Mouse (Mus musculus) macrophage (primary cell): ENCODE results near the gene Ppp1r2. TPM values are rescaled to one million over a fixed set of nuclear protein-coding genes. Genes with fewer than 3 reads are reported as not detected.

Experiments
- polyA plus RNA-seq: library from polyadenylated mRNA; stranded (reverse); fragments of 250-400 nt; gene quantifications from 3 replicates; pipeline ENCODE4 v1.2.4, GENCODE M21; 2018; ENCODE audit warnings: inconsistent platforms

The Ppp1r2 gene
- polyA plus RNA-seq, 1 experiment from 2014 or later: 54.3 TPM

Other genes with a start within 250 kb of the Ppp1r2 start
- gene Xxylt1, start 193.8 kb downstream of the Ppp1r2 start, polyA plus RNA-seq: 9.7 to 19.9 TPM (median 11.5 TPM) in 3 replicates
- gene Acap2, start 74.0 kb downstream of the Ppp1r2 start, polyA plus RNA-seq: 39.6 to 55.7 TPM (median 44.7 TPM) in 3 replicates
- gene Apod, start 39.5 kb upstream of the Ppp1r2 start, polyA plus RNA-seq: 0.31 to 0.71 TPM (median 0.42 TPM) in 3 replicates
- 0.46 to 1.8 TPM (median 1.5 TPM) in 3 replicates for gene Bdh1, start 147.0 kb upstream of the Ppp1r2 start, polyA plus RNA-seq